Mouse (Mus musculus): ENCODE results near the gene Tmem136. TPM values are rescaled to one million over a fixed set of nuclear protein-coding genes. Genes with fewer than 3 reads are reported as not detected.

The Tmem136 gene
- polyA plus RNA-seq, 1 experiment from 2014 or later = 13.6 TPM

- H3K9ac ChIP-seq (replicated peaks; ENCODE audit: low read length) = no peak overlapping the region
- no peak overlapping the region for H3K4me2 ChIP-seq (ENCODE audit: low read depth, low read length)
- no peaks in the 10 kb centered on the region for H3K27me3 ChIP-seq (ENCODE audit: control insufficient read depth, insufficient read depth, low read length)
- no peak for ATAC-seq (replicated peaks; ENCODE audit: insufficient number of reproducible peaks, low FRiP score, low TSS enrichment, low read depth)
- H3K36me3 ChIP-seq (replicated peaks; ENCODE audit: control insufficient read depth, insufficient read depth, low read depth, low read length) = no peaks in the 10 kb centered on the region
- no peaks in the 10 kb centered on the region for H3K4me1 ChIP-seq (ENCODE audit: control insufficient read depth, insufficient read depth, low read length)
- H3K4me3 ChIP-seq (ENCODE audit: low read depth, low read length) = no peak overlapping the region
- DNase-seq (ENCODE audit: low spot score) = no peak
- 66% methylated on average over 2 of the region's 2 CpGs for WGBS
- H3K27ac ChIP-seq (replicated peaks; ENCODE audit: low read depth, low read length) = no peak overlapping the region
- H3K9me3 ChIP-seq (replicated peaks; ENCODE audit: control insufficient read depth, low read length) = no peaks in the 10 kb centered on the region
Observed at GRCm38 (mm10) chr9:43070153-43070552, 46.2 kb downstream of the Tmem136 start.

- no peak overlapping the region for H3K4me3 ChIP-seq (ENCODE audit: low read depth, low read length)
- ATAC-seq (replicated peaks; ENCODE audit: insufficient number of reproducible peaks, low FRiP score, low TSS enrichment, low read depth) = no peak
- no peaks in the 10 kb centered on the region for H3K4me1 ChIP-seq (ENCODE audit: control insufficient read depth, insufficient read depth, low read length)
- H3K9me3 ChIP-seq (replicated peaks; ENCODE audit: control insufficient read depth, low read length) = no peaks in the 10 kb centered on the region
- H3K9ac ChIP-seq (replicated peaks; ENCODE audit: low read length) = no peak overlapping the region
- 80% methylated on average over 3 of the region's 3 CpGs for WGBS
- H3K4me2 ChIP-seq (ENCODE audit: low read depth, low read length) = no peak overlapping the region
- H3K27me3 ChIP-seq (ENCODE audit: control insufficient read depth, insufficient read depth, low read length) = no peaks in the 10 kb centered on the region
- no peaks in the 10 kb centered on the region for H3K36me3 ChIP-seq (replicated peaks; ENCODE audit: control insufficient read depth, insufficient read depth, low read depth, low read length)
- no peak overlapping the region for H3K27ac ChIP-seq (replicated peaks; ENCODE audit: low read depth, low read length)
- DNase-seq (ENCODE audit: low spot score) = no peak
Observed at GRCm38 (mm10) chr9:43067896-43068295, 48.5 kb downstream of the Tmem136 start.

GRCm38 (mm10) chr9:43065231-43065630, 51.1 kb downstream of the Tmem136 start:
- ATAC-seq (replicated peaks; ENCODE audit: insufficient number of reproducible peaks, low FRiP score, low TSS enrichment, low read depth) = no peak
- H3K9me3 ChIP-seq (replicated peaks; ENCODE audit: control insufficient read depth, low read length) = no peaks in the 10 kb centered on the region
- no peak for DNase-seq (ENCODE audit: low spot score)
- H3K27me3 ChIP-seq (ENCODE audit: control insufficient read depth, insufficient read depth, low read length) = no peaks in the 10 kb centered on the region
- H3K27ac ChIP-seq (replicated peaks; ENCODE audit: low read depth, low read length) = no peak overlapping the region
- no peak overlapping the region for H3K9ac ChIP-seq (replicated peaks; ENCODE audit: low read length)
- H3K4me2 ChIP-seq (ENCODE audit: low read depth, low read length) = no peak overlapping the region
- H3K4me3 ChIP-seq (ENCODE audit: low read depth, low read length) = no peak overlapping the region
- no peaks in the 10 kb centered on the region for H3K36me3 ChIP-seq (replicated peaks; ENCODE audit: control insufficient read depth, insufficient read depth, low read depth, low read length)
- no peaks in the 10 kb centered on the region for H3K4me1 ChIP-seq (ENCODE audit: control insufficient read depth, insufficient read depth, low read length)
- WGBS = 78% methylated on average over 4 of the region's 4 CpGs

GRCm38 (mm10) chr9:43061545-43061944, 54.8 kb downstream of the Tmem136 start:
- 52% methylated on average over 1 of the region's 1 CpGs for WGBS
- Histone ChIP-seq H3K4me3 (ENCODE audit: low read depth, low read length) (no peak overlapping the region), H3K36me3 (replicated peaks; ENCODE audit: control insufficient read depth, insufficient read depth, low read depth, low read length) (no peaks in the 10 kb centered on the region), H3K27ac (replicated peaks; ENCODE audit: low read depth, low read length) (no peak overlapping the region), H3K4me2 (ENCODE audit: low read depth, low read length) (no peak overlapping the region), H3K27me3 (ENCODE audit: control insufficient read depth, insufficient read depth, low read length) (no peaks in the 10 kb centered on the region), H3K4me1 (ENCODE audit: control insufficient read depth, insufficient read depth, low read length) (no peaks in the 10 kb centered on the region), H3K9ac (replicated peaks; ENCODE audit: low read length) (no peak overlapping the region), H3K9me3 (replicated peaks; ENCODE audit: control insufficient read depth, low read length) (no peaks in the 10 kb centered on the region)
- DNase-seq (ENCODE audit: low spot score) (no peak), ATAC-seq (replicated peaks; ENCODE audit: insufficient number of reproducible peaks, low FRiP score, low TSS enrichment, low read depth) (no peak)

Other genes starting within 250 kb of the Tmem136 start
- 0.49 and 0.89 TPM in 2 replicates for gene Grik4, start 172.1 kb downstream of the Tmem136 start, polyA plus RNA-seq (2014; fragmentation: Nextera tagmentation; extraction: Ambion mirVana)
- gene Arhgef12, start 9.3 kb downstream of the Tmem136 start, polyA plus RNA-seq (2014; fragmentation: Nextera tagmentation; extraction: Ambion mirVana) = 8.2 and 10.5 TPM in 2 replicates
- 0.11 TPM in 1 of 2 replicates, not detected in the other for gene Pou2f3, start 93.8 kb upstream of the Tmem136 start, polyA plus RNA-seq (2014; fragmentation: Nextera tagmentation; extraction: Ambion mirVana)
- gene Oaf, start 123.3 kb upstream of the Tmem136 start, polyA plus RNA-seq (2014; fragmentation: Nextera tagmentation; extraction: Ambion mirVana) = 73.3 and 73.5 TPM in 2 replicates
- gene Trim29, start 194.3 kb upstream of the Tmem136 start, polyA plus RNA-seq (2014; fragmentation: Nextera tagmentation; extraction: Ambion mirVana) = 4.9 and 6.1 TPM in 2 replicates

Data from embryonic facial prominence, embryonic 11.5 days (tissue).